ENCODE assay signal across 11 mouse cellular contexts in genomic region chr17:57063031-57063430, GRCm38 (mm10). TPM values are rescaled to one million over a fixed set of nuclear protein-coding genes. Genes with fewer than 3 reads are reported as not detected.
DNase-seq lines count a peak whose midpoint lies in the region; ATAC-seq lines count a peak whose summit lies in the region.
"Had no signal": no experiment of that assay in that cellular context is flagged by ENCODE, and none has a peak within 500 bp of the region (broad histone marks: within the 10 kb centered on the region; RNA-seq: fewer than 3 reads in every experiment).

No protein-coding gene starts in this region.

- H3K9me3 ChIP-seq in heart, embryonic 15.5 days (replicated peaks), result no peaks in the 10 kb centered on the region
- no peaks in the 10 kb centered on the region for H3K9me3 ChIP-seq in heart, embryonic 12.5 days (replicated peaks)
- no peaks in the 10 kb centered on the region for H3K9me3 ChIP-seq in liver, embryonic 15.5 days (replicated peaks)
- H3K9me3 ChIP-seq in stomach, embryonic 14.5 days (ENCODE audit: control insufficient read depth, low read depth, low read length), result no peaks in the 10 kb centered on the region
- H3K9me3 ChIP-seq: forebrain, embryonic 15.5 days had no signal

- intact Hi-C loops in left cerebral cortex, postnatal 14 days (cut with DNase I), result no loop called here

- H3K4me2 ChIP-seq in heart, embryonic 15.5 days, result no peak overlapping the region
- H3K4me2 ChIP-seq in heart, embryonic 12.5 days, result no peak overlapping the region; the same call in 1 of the 2 replicates
- peak overlapping the region; percentile 42 for H3K4me2 ChIP-seq in liver, embryonic 15.5 days
- peak overlapping the region; percentile 25 for H3K4me2 ChIP-seq in stomach, embryonic 14.5 days (replicated peaks; ENCODE audit: low read depth, low read length)

- H3K27me3 ChIP-seq in heart, embryonic 15.5 days, result peaks cover 50% of the 10 kb centered on the region
- peaks cover 66% of the 10 kb centered on the region for H3K27me3 ChIP-seq in heart, embryonic 12.5 days (replicated peaks)
- H3K27me3 ChIP-seq in liver, embryonic 15.5 days, result peaks cover 74% of the 10 kb centered on the region
- H3K27me3 ChIP-seq in stomach, embryonic 14.5 days (ENCODE audit: control insufficient read depth, insufficient read depth, low read length), result peaks cover 15% of the 10 kb centered on the region; the same call in 1 of the 2 replicates

- DNase-seq in kidney, adult 18-20 months, result peak; percentile 25
- no peak for DNase-seq in left cerebral cortex, postnatal 14 days (ENCODE audit: low spot score in 2 of 2)
- no peak for DNase-seq in adrenal gland, postnatal 4 days (ENCODE audit: low spot score in 2 of 2)

- H3K4me1 ChIP-seq in heart, embryonic 15.5 days (replicated peaks), result peaks cover 32% of the 10 kb centered on the region
- peaks cover 26% of the 10 kb centered on the region for H3K4me1 ChIP-seq in heart, embryonic 12.5 days (replicated peaks)
- H3K4me1 ChIP-seq in liver, embryonic 15.5 days (replicated peaks), result peaks cover 51% of the 10 kb centered on the region
- H3K4me1 ChIP-seq in stomach, embryonic 14.5 days (ENCODE audit: control insufficient read depth, insufficient read depth, low read length), result peaks cover 3% of the 10 kb centered on the region; the same call in 1 of the 2 replicates

- ATAC-seq in heart, embryonic 15.5 days (replicated peaks; ENCODE audit: insufficient number of reproducible peaks, insufficient read depth, low FRiP score, low read depth), result no peak
- no peak for ATAC-seq in heart, embryonic 12.5 days (ENCODE audit: insufficient number of reproducible peaks, low FRiP score)
- no peak for ATAC-seq in liver, embryonic 15.5 days (ENCODE audit: insufficient read depth)
- ATAC-seq in stomach, embryonic 14.5 days (ENCODE audit: insufficient number of reproducible peaks, insufficient read depth, low FRiP score, low read depth), result no peak
- no peak for ATAC-seq in monocyte, adult 5-6 weeks (replicated peaks; ENCODE audit: insufficient number of reproducible peaks, low FRiP score, low TSS enrichment, poor library complexity, severe bottlenecking)
- ATAC-seq: forebrain, embryonic 15.5 days had no signal

- 0 out of 2 replicates have a peak overlapping the region, but pooled peaks have one; percentile 41 for H3K4me3 ChIP-seq in heart, embryonic 15.5 days
- H3K4me3 ChIP-seq in heart, embryonic 12.5 days, result no peak overlapping the region
- H3K4me3 ChIP-seq in liver, embryonic 15.5 days (replicated peaks), result peak overlapping the region; percentile 50
- peak overlapping the region; percentile 34 for H3K4me3 ChIP-seq in stomach, embryonic 14.5 days (ENCODE audit: low read depth, low read length)

- H3K36me3 ChIP-seq in heart, embryonic 15.5 days, result no peaks in the 10 kb centered on the region
- no peaks in the 10 kb centered on the region for H3K36me3 ChIP-seq in heart, embryonic 12.5 days
- H3K36me3 ChIP-seq in liver, embryonic 15.5 days (replicated peaks), result no peaks in the 10 kb centered on the region
- H3K36me3 ChIP-seq in stomach, embryonic 14.5 days (ENCODE audit: control insufficient read depth, insufficient read depth, low read length), result no peaks in the 10 kb centered on the region
- H3K36me3 ChIP-seq: forebrain, embryonic 15.5 days had no signal

- H3K27ac ChIP-seq in heart, embryonic 15.5 days, result no peak overlapping the region
- H3K27ac ChIP-seq in heart, embryonic 12.5 days (ENCODE audit: poor library complexity, severe bottlenecking), result no peak overlapping the region
- H3K27ac ChIP-seq in liver, embryonic 15.5 days (replicated peaks), result no peak overlapping the region
- H3K27ac ChIP-seq in stomach, embryonic 14.5 days (ENCODE audit: low read length), result peak overlapping the region; percentile 80; the same call in 1 of the 2 replicates
- H3K27ac ChIP-seq: forebrain, embryonic 15.5 days had no signal

- H3K9ac ChIP-seq in heart, embryonic 15.5 days, result no peak overlapping the region
- no peak overlapping the region for H3K9ac ChIP-seq in heart, embryonic 12.5 days
- H3K9ac ChIP-seq in liver, embryonic 15.5 days, result 0 out of 2 replicates have a peak overlapping the region, but pooled peaks have one; percentile 6
- H3K9ac ChIP-seq in stomach, embryonic 14.5 days (replicated peaks; ENCODE audit: low read depth, low read length), result peak overlapping the region; percentile 25; the same call in 1 of the 2 replicates
- H3K9ac ChIP-seq: forebrain, embryonic 15.5 days had no signal

- 18% methylated on average over 8 of the region's 8 CpGs for WGBS in heart, embryonic 15.5 days
- 11% methylated on average over 8 of the region's 8 CpGs for WGBS in heart, embryonic 12.5 days
- WGBS in liver, embryonic 15.5 days (ENCODE audit: insufficient replicate concordance), result 32% methylated on average over 8 of the region's 8 CpGs
- WGBS in stomach, embryonic 14.5 days, result 7% methylated on average over 8 of the region's 8 CpGs

RNA-seq across cellular contexts. Expression of gene Slc25a23, which starts 3.4 kb away (rescaled TPM):
- 14.7 and 18.3 TPM in 2 replicates for polyA plus RNA-seq in heart, embryonic 15.5 days (2015; fragmentation: Nextera tagmentation; extraction: Ambion mirVana)
- 15.5 and 17.2 TPM in 2 replicates for polyA plus RNA-seq in heart, embryonic 12.5 days (2016; fragmentation: Nextera tagmentation; extraction: Ambion mirVana)
- 4.9 and 7.0 TPM in 2 replicates for polyA plus RNA-seq in liver, embryonic 15.5 days (2015; fragmentation: Nextera tagmentation; extraction: Ambion mirVana)
- polyA plus RNA-seq in stomach, embryonic 14.5 days (2014; fragmentation: Nextera tagmentation; extraction: Ambion mirVana), result 11.5 and 12.7 TPM in 2 replicates
- 0.21 to 1.7 TPM (median 1.3 TPM) in 3 replicates for total RNA-seq in monocyte, adult 5-6 weeks (2017)
- total RNA-seq in left cerebral cortex, postnatal 14 days (2021), result 100 to 1,000 TPM; 361 to 364 TPM
- 10 to 100 TPM; 80.0 to 85.9 TPM for total RNA-seq in adrenal gland, postnatal 4 days (2021)

RNA-seq across cellular contexts. Expression of gene Crb3, which starts 4.1 kb away (rescaled TPM):
- polyA plus RNA-seq in heart, embryonic 15.5 days (2015; fragmentation: Nextera tagmentation; extraction: Ambion mirVana), result 0.92 and 2.5 TPM in 2 replicates
- 0.27 and 0.94 TPM in 2 replicates for polyA plus RNA-seq in heart, embryonic 12.5 days (2016; fragmentation: Nextera tagmentation; extraction: Ambion mirVana)
- 11.1 and 11.2 TPM in 2 replicates for polyA plus RNA-seq in liver, embryonic 15.5 days (2015; fragmentation: Nextera tagmentation; extraction: Ambion mirVana)
- polyA plus RNA-seq in stomach, embryonic 14.5 days (2014; fragmentation: Nextera tagmentation; extraction: Ambion mirVana), result 43.8 and 44.2 TPM in 2 replicates
- 1.4 TPM in 1 of 3 replicates, not detected in the others for total RNA-seq in monocyte, adult 5-6 weeks (2017)
- 1 to 10 TPM in 1 of 2 experiments, not detected in 1; 1.6 TPM for total RNA-seq in left cerebral cortex, postnatal 14 days (2021)
- total RNA-seq in adrenal gland, postnatal 4 days (2021), result 1 to 10 TPM; 2.6 to 7.3 TPM

RNA-seq across cellular contexts. Expression of gene Dennd1c, which starts 15.3 kb away (rescaled TPM):
- 0.64 and 3.7 TPM in 2 replicates for polyA plus RNA-seq in heart, embryonic 15.5 days (2015; fragmentation: Nextera tagmentation; extraction: Ambion mirVana)
- polyA plus RNA-seq in heart, embryonic 12.5 days (2016; fragmentation: Nextera tagmentation; extraction: Ambion mirVana), result 0.66 and 1.4 TPM in 2 replicates
- polyA plus RNA-seq in liver, embryonic 15.5 days (2015; fragmentation: Nextera tagmentation; extraction: Ambion mirVana), result 2.6 and 4.2 TPM in 2 replicates
- 5.0 and 5.3 TPM in 2 replicates for polyA plus RNA-seq in stomach, embryonic 14.5 days (2014; fragmentation: Nextera tagmentation; extraction: Ambion mirVana)
- 32.3 to 86.7 TPM (median 48.3 TPM) in 3 replicates for total RNA-seq in monocyte, adult 5-6 weeks (2017)
- 1 to 10 TPM; 1.8 to 1.9 TPM for total RNA-seq in left cerebral cortex, postnatal 14 days (2021)
- 1 to 10 TPM; 1.6 to 2.6 TPM for total RNA-seq in adrenal gland, postnatal 4 days (2021)

RNA-seq across cellular contexts. Expression of gene Slc25a41, which starts 21.6 kb away (rescaled TPM):
- not detected in 2 replicates for polyA plus RNA-seq in heart, embryonic 15.5 days (2015; fragmentation: Nextera tagmentation; extraction: Ambion mirVana)
- not detected in 2 replicates for polyA plus RNA-seq in heart, embryonic 12.5 days (2016; fragmentation: Nextera tagmentation; extraction: Ambion mirVana)
- not detected in 2 replicates for polyA plus RNA-seq in liver, embryonic 15.5 days (2015; fragmentation: Nextera tagmentation; extraction: Ambion mirVana)
- polyA plus RNA-seq in stomach, embryonic 14.5 days (2014; fragmentation: Nextera tagmentation; extraction: Ambion mirVana), result 0.28 TPM in 1 of 2 replicates, not detected in the other
- not detected in 3 replicates for total RNA-seq in monocyte, adult 5-6 weeks (2017)
- not detected for total RNA-seq in left cerebral cortex, postnatal 14 days (2021)
- not detected for total RNA-seq in adrenal gland, postnatal 4 days (2021)
- total RNA-seq: layer of hippocampus, adult 18-20 months had no signal
- polyA plus RNA-seq: forebrain, embryonic 15.5 days; heart, embryonic 14.5 days had no signal

RNA-seq across cellular contexts. Expression of gene Tubb4a, which starts 24.6 kb away (rescaled TPM):
- polyA plus RNA-seq in heart, embryonic 15.5 days (2015; fragmentation: Nextera tagmentation; extraction: Ambion mirVana), result 5.6 and 12.8 TPM in 2 replicates
- 9.4 and 11.3 TPM in 2 replicates for polyA plus RNA-seq in heart, embryonic 12.5 days (2016; fragmentation: Nextera tagmentation; extraction: Ambion mirVana)
- 0.29 and 0.31 TPM in 2 replicates for polyA plus RNA-seq in liver, embryonic 15.5 days (2015; fragmentation: Nextera tagmentation; extraction: Ambion mirVana)
- polyA plus RNA-seq in stomach, embryonic 14.5 days (2014; fragmentation: Nextera tagmentation; extraction: Ambion mirVana), result 33.9 and 34.9 TPM in 2 replicates
- 0.58 to 1.4 TPM in 2 of 3 replicates, not detected in the other for total RNA-seq in monocyte, adult 5-6 weeks (2017)
- total RNA-seq in left cerebral cortex, postnatal 14 days (2021), result 100 to 1,000 TPM; 671 to 695 TPM
- total RNA-seq in adrenal gland, postnatal 4 days (2021), result 10 to 100 TPM; 15.7 to 27.3 TPM

Comparison
In these comparisons a context has a peak if more than half of its experiments do, and no peak if none do; other contexts are left out.
1. H3K4me2 ChIP-seq: peak in liver, embryonic 15.5 days (single experiment) and stomach, embryonic 14.5 days (single experiment); none in heart, embryonic 15.5 days (single experiment) and heart, embryonic 12.5 days (single experiment).
2. H3K9ac ChIP-seq: peak in liver, embryonic 15.5 days (single experiment) and stomach, embryonic 14.5 days (single experiment); none in heart, embryonic 15.5 days (single experiment) and heart, embryonic 12.5 days (single experiment).